Mouse (Mus musculus): Measurements from ENCODE around the gene Zbtb38. TPM values are rescaled to one million over a fixed set of nuclear protein-coding genes. Genes with fewer than 3 reads are reported as not detected.

Gene Zbtb38
- polyA plus RNA-seq, 1 experiment from 2014 or later: 51.0 TPM

DNA sequence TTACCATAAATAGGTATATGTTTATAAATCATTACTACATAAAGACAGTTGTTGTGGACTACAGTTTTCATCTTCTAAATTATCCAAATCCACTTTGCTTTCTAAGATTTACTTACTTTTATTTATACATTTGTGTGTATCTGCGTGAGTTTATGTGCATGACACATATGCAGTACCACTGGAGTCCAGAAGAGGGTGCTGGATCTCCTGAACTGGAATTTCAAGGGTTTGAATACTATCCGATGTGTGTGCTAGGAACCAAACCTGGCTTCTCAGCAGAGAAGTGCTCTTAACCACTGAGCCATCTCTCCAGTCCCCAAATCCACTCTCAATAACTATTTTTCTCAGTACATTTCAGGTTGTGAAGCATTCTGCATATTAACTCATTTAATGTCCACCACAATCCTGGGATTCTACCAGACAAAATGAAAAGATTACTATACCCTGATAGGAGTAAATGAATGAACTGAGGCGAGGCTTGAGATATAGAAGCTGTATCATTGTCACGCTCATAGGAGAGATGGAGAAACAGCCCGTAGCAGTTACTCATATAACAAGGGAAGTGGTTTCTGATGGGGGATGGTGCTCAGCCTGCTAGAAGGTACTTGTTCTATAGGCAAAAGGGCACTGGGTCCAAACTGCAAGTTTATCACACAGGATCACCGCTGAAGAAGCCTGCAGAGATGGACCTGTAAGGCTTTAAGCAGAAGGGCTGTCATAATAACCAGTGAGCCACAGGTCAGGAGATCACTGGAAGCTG lies 53.2 kb downstream of the Zbtb38 start:
- no peak overlapping the region for H3K4me3 ChIP-seq
- no peak overlapping the region for H3K9ac ChIP-seq (replicated peaks)
- H3K4me1 ChIP-seq: no peaks in the 10 kb centered on the region
- no peak overlapping the region for H3K4me2 ChIP-seq (replicated peaks)
- H3K9me3 ChIP-seq: no peaks in the 10 kb centered on the region
- H3K27me3 ChIP-seq: no peaks in the 10 kb centered on the region
- H3K36me3 ChIP-seq: peaks cover 11% of the 10 kb centered on the region; the same call in 1 of the 2 replicates
- 96% methylated on average over 6 of the region's 6 CpGs for WGBS
- H3K27ac ChIP-seq (replicated peaks): no peak overlapping the region
- ATAC-seq (replicated peaks): no peak

DNA sequence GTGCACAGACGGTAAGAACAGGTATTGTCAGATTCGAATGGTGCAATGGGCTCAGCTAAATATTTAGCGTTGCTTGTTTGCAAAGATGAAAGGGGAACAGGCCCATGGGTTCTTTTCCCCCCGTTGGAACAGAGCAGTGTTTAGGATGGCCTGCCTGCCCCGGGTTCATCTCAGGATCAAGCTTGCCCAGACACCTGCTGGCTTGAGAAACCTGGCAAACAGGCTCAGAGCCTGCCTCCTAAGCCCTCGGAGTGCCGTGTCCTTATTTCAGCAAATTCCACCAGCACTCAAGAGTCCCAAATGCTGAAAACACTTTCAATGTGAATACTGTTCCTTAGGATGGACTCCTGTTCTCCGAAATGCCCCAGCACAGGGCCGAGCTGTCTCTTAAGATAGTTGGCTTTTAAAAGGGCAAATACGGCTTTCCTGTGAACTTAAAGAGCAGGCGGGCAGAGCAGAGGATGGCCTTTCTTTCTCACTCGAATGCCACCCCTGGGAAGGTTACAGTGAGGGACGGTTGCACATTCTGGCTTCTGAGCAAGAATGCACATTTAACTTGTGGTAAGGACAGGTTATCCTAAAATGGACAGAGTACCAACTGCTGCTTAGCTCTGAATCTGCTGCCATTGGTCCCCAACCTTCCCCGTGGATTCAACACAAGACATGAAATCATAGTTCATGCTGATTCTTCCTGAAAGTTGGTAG lies 55.7 kb downstream of the Zbtb38 start:
- H3K36me3 ChIP-seq: peaks cover 10% of the 10 kb centered on the region; the same call in 1 of the 2 replicates
- H3K4me1 ChIP-seq: no peaks in the 10 kb centered on the region
- H3K27ac ChIP-seq (replicated peaks): no peak overlapping the region
- no peaks in the 10 kb centered on the region for H3K9me3 ChIP-seq
- 85% methylated on average over 14 of the region's 14 CpGs for WGBS
- no peaks in the 10 kb centered on the region for H3K27me3 ChIP-seq
- no peak for ATAC-seq (replicated peaks)
- no peak overlapping the region for H3K9ac ChIP-seq (replicated peaks)
- H3K4me3 ChIP-seq: no peak overlapping the region
- H3K4me2 ChIP-seq (replicated peaks): no peak overlapping the region

DNA sequence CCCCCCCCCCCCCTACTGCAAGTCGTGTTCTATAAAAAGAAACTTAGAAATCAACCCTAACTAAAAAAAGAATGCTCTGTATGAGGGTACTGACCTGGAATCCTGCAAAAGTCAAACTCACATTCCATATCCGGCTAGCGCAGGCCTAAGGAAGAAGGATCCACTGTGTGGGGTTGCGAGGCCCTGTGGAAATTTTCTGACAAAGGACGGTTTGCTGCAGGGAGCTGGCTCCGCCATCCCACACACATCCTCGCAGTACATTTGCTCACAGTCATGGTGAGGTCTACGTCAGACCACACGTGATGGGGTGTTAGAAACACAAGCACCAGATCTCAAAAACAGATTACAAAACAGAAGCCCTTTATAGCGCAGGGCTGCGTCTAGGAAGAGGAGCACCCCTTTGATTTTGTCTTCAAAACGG lies 56.5 kb downstream of the Zbtb38 start:
- Histone ChIP-seq H3K27ac (replicated peaks) (no peak overlapping the region), H3K9me3 (no peaks in the 10 kb centered on the region), H3K4me3 (no peak overlapping the region), H3K4me1 (no peaks in the 10 kb centered on the region), H3K9ac (replicated peaks) (no peak overlapping the region), H3K27me3 (no peaks in the 10 kb centered on the region), H3K36me3 (peaks cover 8% of the 10 kb centered on the region; the same call in 1 of the 2 replicates), H3K4me2 (replicated peaks) (no peak overlapping the region)
- no peak for ATAC-seq (replicated peaks)
- WGBS: 81% methylated on average over 12 of the region's 12 CpGs

DNA sequence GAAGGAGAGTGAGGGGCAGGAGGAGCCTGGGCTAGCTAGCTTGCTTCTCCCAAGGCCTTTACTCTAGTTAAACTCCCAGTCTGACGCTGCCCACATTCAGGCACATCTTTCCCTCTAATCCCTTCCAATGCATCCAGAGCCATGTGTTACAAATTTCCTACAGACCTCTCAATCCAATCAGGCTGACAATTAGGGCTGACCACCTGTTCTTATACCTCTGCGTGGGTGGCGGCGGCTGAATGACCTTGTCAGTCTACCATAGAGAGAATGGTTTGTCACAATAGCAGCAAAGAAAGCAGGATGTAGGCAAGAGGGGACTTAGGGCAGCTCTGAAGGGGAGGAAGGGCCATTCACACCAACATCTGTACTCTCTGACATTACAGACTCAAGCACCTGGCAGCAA lies 62.2 kb downstream of the Zbtb38 start:
- no peak overlapping the region for H3K4me3 ChIP-seq
- no peak for ATAC-seq (replicated peaks)
- H3K27ac ChIP-seq (replicated peaks): no peak overlapping the region
- peaks cover 21% of the 10 kb centered on the region for H3K36me3 ChIP-seq
- no peaks in the 10 kb centered on the region for H3K9me3 ChIP-seq
- H3K9ac ChIP-seq (replicated peaks): no peak overlapping the region
- whole genome bisulfite sequencing: 32% methylated on average over 4 of the region's 4 CpGs
- H3K4me2 ChIP-seq (replicated peaks): no peak overlapping the region
- H3K4me1 ChIP-seq: no peaks in the 10 kb centered on the region
- H3K27me3 ChIP-seq: no peaks in the 10 kb centered on the region

DNA sequence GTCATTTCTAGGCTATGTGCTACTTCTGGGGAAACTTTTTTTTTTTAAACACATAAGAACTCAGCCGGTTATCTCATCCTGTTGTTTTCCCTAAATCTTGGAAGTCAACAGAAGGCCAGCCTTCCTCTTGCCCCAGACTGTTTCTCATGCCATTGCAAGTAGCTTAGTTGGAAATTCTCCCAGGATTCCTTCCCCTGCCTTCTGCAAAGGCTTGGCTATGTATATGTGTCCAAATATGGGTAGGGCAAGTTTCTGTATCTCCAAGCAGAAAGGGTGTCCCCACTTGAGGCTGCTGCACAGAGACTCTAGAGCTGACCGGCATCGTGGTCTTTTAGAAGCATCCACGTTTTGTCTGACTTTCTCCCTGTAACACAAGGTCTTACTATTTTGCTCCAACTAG lies 63.6 kb downstream of the Zbtb38 start:
- Histone ChIP-seq H3K4me1 (no peaks in the 10 kb centered on the region), H3K9me3 (no peaks in the 10 kb centered on the region), H3K36me3 (peaks cover 26% of the 10 kb centered on the region), H3K4me3 (no peak overlapping the region), H3K9ac (replicated peaks) (no peak overlapping the region), H3K27me3 (no peaks in the 10 kb centered on the region), H3K4me2 (replicated peaks) (no peak overlapping the region), H3K27ac (replicated peaks) (no peak overlapping the region)
- 91% methylated on average over 4 of the region's 4 CpGs for WGBS
- ATAC-seq (replicated peaks): no peak

DNA sequence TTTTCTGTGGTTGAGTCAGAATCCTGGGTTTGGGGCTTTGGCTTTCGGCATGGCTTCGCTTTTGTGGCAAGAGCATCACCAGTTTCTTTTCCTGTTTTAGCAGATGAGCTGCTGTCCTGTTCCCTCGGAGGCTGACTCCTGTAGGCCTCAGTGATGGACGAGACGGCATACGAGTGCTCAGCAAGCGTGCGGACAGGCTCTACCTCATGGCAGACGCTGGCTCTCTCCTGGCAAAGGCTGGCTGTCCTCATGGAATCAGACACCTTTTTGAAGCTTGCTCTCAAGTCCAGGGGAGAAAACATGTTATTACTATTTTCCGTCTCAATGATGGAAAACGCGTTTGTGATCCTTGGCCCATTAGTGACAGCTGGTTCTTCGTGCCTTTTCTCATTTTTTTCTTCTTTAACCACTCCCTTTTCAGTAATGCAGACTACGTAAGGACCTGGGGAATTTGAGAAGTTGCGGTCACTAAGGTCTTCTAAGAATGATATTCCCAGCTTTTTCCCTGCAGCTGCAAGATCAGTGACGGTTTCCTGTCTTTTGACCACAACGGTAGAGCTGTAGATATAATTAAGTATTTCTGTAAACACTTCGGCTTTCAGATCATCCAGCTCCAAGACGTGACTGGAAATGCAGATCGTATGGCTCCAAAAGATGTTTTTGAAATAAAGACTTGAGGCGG lies 64.3 kb downstream of the Zbtb38 start:
- H3K4me3 ChIP-seq: no peak overlapping the region
- ATAC-seq (replicated peaks): no peak
- 89% methylated on average over 21 of the region's 21 CpGs for WGBS
- no peak overlapping the region for H3K4me2 ChIP-seq (replicated peaks)
- H3K4me1 ChIP-seq: no peaks in the 10 kb centered on the region
- H3K36me3 ChIP-seq: peaks cover 31% of the 10 kb centered on the region
- H3K27me3 ChIP-seq: no peaks in the 10 kb centered on the region
- H3K27ac ChIP-seq (replicated peaks): no peak overlapping the region
- H3K9ac ChIP-seq (replicated peaks): no peak overlapping the region
- no peaks in the 10 kb centered on the region for H3K9me3 ChIP-seq

DNA sequence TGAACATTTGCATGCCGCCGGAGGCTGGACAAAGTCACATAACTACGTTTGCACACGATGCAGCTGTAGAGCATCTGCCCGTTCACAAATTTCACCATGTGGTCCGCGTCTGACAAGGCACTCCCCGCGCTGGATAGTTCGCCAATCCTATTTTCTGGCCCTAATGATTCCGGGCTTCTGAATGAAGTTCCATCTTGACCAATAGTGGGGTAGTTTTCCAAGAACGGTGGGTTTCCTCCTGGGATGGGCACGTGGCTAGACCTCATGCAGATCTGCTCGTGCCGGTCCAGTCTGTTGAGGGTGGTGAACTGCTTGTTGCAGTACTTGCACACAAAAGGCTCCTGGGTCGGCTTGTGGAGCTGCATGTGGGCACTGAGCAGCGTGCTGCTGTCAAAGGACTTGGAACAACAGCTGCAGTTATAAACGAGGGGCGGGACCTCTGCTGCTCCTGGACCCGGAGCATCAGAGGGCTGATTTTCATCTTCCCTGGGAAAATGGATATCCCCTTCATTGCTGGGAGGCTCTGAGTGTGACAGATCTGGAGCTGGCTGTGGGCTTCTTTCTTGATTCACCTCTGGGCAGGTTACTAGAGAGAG lies 64.9 kb downstream of the Zbtb38 start:
- no peaks in the 10 kb centered on the region for H3K9me3 ChIP-seq
- no peak overlapping the region for H3K27ac ChIP-seq (replicated peaks)
- no peak overlapping the region for H3K9ac ChIP-seq (replicated peaks)
- no peak overlapping the region for H3K4me2 ChIP-seq (replicated peaks)
- no peaks in the 10 kb centered on the region for H3K4me1 ChIP-seq
- H3K27me3 ChIP-seq: no peaks in the 10 kb centered on the region
- no peak for ATAC-seq (replicated peaks)
- H3K36me3 ChIP-seq: peaks cover 31% of the 10 kb centered on the region
- 76% methylated on average over 20 of the region's 20 CpGs for WGBS
- no peak overlapping the region for H3K4me3 ChIP-seq

DNA sequence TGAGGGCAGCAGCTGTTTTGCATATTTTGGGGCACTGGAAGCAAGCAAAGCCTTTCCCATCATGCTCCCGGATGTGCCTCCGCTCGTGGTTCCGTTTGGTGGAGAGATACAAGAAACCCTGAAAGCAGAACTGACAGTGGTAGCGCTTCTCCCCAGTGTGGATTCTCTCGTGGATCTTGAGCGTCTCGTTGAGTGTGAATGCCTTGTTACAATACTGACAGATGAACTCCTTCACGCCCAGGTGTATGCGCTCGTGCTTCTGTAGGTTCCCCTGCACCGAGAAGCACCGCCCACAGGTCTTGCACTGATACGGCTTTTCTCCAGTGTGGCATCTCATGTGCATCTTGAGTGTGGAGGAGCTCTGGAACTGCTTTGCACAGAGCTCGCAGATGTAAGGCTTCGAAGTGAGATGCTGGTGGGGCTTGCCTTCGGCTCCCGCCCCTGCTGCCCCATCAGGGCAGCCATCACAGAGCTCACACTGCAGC lies 67.0 kb downstream of the Zbtb38 start:
- Histone ChIP-seq H3K27me3 (no peaks in the 10 kb centered on the region), H3K9me3 (no peaks in the 10 kb centered on the region), H3K9ac (replicated peaks) (no peak overlapping the region), H3K27ac (replicated peaks) (no peak overlapping the region), H3K4me2 (replicated peaks) (no peak overlapping the region), H3K4me3 (no peak overlapping the region), H3K36me3 (peaks cover 31% of the 10 kb centered on the region), H3K4me1 (no peaks in the 10 kb centered on the region)
- 73% methylated on average over 18 of the region's 18 CpGs for WGBS
- no peak for ATAC-seq (replicated peaks)

DNA sequence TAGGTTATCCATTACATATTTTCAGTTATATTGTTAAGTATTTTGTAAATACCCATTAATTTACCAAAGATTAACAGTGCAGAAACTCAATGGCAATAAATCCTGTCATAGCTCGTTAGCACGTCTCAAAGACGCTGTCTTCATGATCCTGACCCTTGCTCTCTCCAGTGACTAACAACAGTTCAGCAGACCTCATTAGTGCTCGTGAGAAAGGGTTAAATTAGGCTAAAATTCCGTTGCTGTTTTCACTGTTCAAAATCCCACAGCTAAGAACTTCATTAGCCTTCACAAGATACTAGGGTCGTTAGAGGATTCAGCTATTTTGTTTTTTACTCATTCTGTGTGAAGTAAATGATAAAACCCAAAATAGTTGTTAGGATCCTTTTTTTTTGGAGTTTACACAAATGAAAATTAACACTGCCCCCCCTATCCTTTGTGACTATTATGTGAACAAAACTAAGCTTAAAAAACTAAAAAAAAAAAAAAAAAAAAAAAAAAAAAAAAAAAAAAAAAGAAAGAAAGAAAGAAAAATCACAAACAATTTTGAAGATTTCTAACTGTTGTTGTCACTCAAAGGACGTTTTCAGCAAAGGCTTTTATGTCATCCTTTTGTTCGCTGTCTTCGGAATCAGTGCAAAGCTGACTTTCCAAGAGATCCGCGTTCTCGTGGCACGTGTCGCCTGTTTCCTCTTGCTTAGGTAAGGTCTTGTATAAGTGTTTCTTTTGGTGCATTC lies 67.6 kb downstream of the Zbtb38 start:
- Histone ChIP-seq H3K4me2 (replicated peaks) (no peak overlapping the region), H3K4me3 (no peak overlapping the region), H3K4me1 (no peaks in the 10 kb centered on the region), H3K36me3 (peaks cover 31% of the 10 kb centered on the region), H3K9me3 (no peaks in the 10 kb centered on the region), H3K27me3 (no peaks in the 10 kb centered on the region), H3K9ac (replicated peaks) (no peak overlapping the region), H3K27ac (replicated peaks) (no peak overlapping the region)
- no peak for ATAC-seq (replicated peaks)
- WGBS: 34% methylated on average over 14 of the region's 14 CpGs

DNA sequence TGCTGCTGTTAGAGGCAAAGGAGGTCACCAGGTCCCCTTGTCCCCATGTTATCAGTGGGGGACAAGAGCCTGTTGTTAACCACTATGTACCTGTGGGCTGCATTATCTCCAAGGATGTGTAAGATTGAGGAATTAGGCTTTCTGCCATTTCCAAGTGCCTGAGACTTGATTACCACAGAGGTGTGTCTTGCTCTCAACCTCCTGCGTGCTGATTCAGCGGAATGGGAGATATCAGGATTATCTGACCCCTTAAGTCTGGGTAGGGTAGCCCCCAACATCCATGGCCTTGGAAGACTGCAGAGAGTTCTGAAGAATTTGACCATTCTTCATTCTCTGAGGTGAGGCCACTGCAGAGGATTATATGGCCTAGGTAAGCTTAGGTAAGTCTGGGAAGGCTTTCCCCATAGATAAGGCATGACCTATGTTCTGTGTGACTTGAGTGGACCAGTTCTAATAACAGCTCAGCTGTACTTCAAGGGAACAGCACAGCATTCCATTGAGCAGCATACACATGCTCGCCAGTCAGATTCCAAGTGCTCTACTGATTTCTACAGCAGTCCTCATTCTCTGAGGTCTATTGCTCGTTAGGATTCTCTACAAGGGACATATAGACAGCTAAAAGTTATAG lies 68.4 kb downstream of the Zbtb38 start:
- H3K4me2 ChIP-seq (replicated peaks): no peak overlapping the region
- H3K9me3 ChIP-seq: no peaks in the 10 kb centered on the region
- no peaks in the 10 kb centered on the region for H3K27me3 ChIP-seq
- WGBS: 56% methylated on average over 4 of the region's 4 CpGs
- no peak overlapping the region for H3K4me3 ChIP-seq
- H3K27ac ChIP-seq (replicated peaks): no peak overlapping the region
- no peak for ATAC-seq (replicated peaks)
- peaks cover 31% of the 10 kb centered on the region for H3K36me3 ChIP-seq
- H3K4me1 ChIP-seq: no peaks in the 10 kb centered on the region
- no peak overlapping the region for H3K9ac ChIP-seq (replicated peaks)

DNA sequence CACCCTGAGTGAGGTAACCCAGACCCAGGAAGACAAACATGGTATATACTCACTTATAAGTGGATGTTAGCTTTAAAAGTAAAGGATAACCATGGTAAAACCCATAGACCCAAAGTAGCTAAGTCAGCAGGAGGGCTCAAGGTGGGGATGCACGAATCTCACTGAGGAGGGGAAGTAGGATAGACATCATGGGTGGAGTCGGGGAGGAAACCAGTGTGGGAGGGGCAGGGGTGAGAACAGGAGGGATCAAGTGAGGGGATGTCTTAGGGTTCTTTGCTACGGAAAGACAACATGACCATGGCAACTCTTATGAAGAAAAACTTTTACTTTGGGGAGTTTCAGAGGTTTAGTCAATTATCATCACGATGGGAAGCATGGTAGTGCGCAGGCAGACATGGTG lies 74.0 kb downstream of the Zbtb38 start:
- Histone ChIP-seq H3K4me2 (replicated peaks) (no peak overlapping the region), H3K4me1 (no peaks in the 10 kb centered on the region), H3K27ac (replicated peaks) (no peak overlapping the region), H3K36me3 (0 out of 2 replicates have a peak, but pooled peaks cover under 1% of the 10 kb centered on the region), H3K27me3 (no peaks in the 10 kb centered on the region), H3K4me3 (no peak overlapping the region), H3K9me3 (no peaks in the 10 kb centered on the region), H3K9ac (replicated peaks) (no peak overlapping the region)
- no peak for ATAC-seq (replicated peaks)
- WGBS: 89% methylated on average over 5 of the region's 5 CpGs

All from forebrain, embryonic 15.5 days (tissue).